ENCODE assay signal across 31 mouse cellular contexts in genomic region chr7:128678546-128678945, GRCm38 (mm10).
"Had no signal": no experiment of that assay in that cellular context is flagged by ENCODE, and none has a peak within 500 bp of the region (broad histone marks: within the 10 kb centered on the region; RNA-seq: fewer than 3 reads in every experiment).

No protein-coding gene starts in this region.

- H3K4me1 ChIP-seq: heart, embryonic 12.5 days; heart, embryonic 13.5 days; heart, embryonic 15.5 days; intestine, embryonic 15.5 days; kidney, embryonic 15.5 days had no signal

- H3K9ac ChIP-seq: heart, embryonic 12.5 days; heart, embryonic 13.5 days; heart, embryonic 15.5 days; hindbrain, embryonic 12.5 days; hindbrain, embryonic 13.5 days; hindbrain, embryonic 14.5 days; hindbrain, embryonic 15.5 days; intestine, embryonic 15.5 days; kidney, embryonic 15.5 days had no signal

- H3K4me3 ChIP-seq: heart, embryonic 10.5 days; heart, embryonic 12.5 days; heart, embryonic 13.5 days; heart, embryonic 15.5 days; hindbrain, embryonic 10.5 days; hindbrain, embryonic 12.5 days; hindbrain, embryonic 13.5 days; hindbrain, embryonic 15.5 days; intestine, embryonic 15.5 days; kidney, embryonic 15.5 days; layer of hippocampus, adult 2 months; left cerebral cortex, adult 2 months had no signal

- DNase-seq: heart, postnatal 10 days; heart, postnatal 14 days; heart, postnatal 36 days; heart, postnatal 4 days; kidney, adult 11 months; kidney, adult 18-20 months; kidney, postnatal 10 days; kidney, postnatal 25 days; kidney, postnatal 4 days; layer of hippocampus, adult 9-11 months; layer of hippocampus, postnatal 36 days had no signal

- H3K36me3 ChIP-seq: intestine, embryonic 15.5 days had no signal

- ATAC-seq: hindbrain, embryonic 16.5 days; hindbrain, postnatal 0 days; inflammation-experienced regulatory T-cells, adult 6 months; intestine, embryonic 15.5 days; intestine, embryonic 16.5 days; intestine, postnatal 0 days had no signal

- H3K27ac ChIP-seq: heart, embryonic 10.5 days; heart, embryonic 13.5 days; heart, embryonic 15.5 days; hindbrain, embryonic 10.5 days; hindbrain, embryonic 12.5 days; hindbrain, embryonic 13.5 days; hindbrain, embryonic 14.5 days; hindbrain, embryonic 15.5 days; hindbrain, postnatal 0 days; intestine, embryonic 15.5 days; kidney, embryonic 15.5 days; kidney, postnatal 0 days; layer of hippocampus, adult 2 months; left cerebral cortex, adult 2 months had no signal

- H3K4me2 ChIP-seq: heart, embryonic 11.5 days; heart, embryonic 12.5 days; heart, embryonic 13.5 days; heart, embryonic 15.5 days; hindbrain, embryonic 12.5 days; hindbrain, embryonic 13.5 days; hindbrain, embryonic 14.5 days; hindbrain, embryonic 15.5 days; intestine, embryonic 15.5 days; kidney, embryonic 15.5 days had no signal

- H3K9me3 ChIP-seq: heart, embryonic 10.5 days; heart, embryonic 13.5 days; heart, embryonic 15.5 days; hindbrain, embryonic 10.5 days; hindbrain, embryonic 12.5 days; hindbrain, embryonic 13.5 days; hindbrain, embryonic 15.5 days; intestine, embryonic 15.5 days; kidney, embryonic 15.5 days had no signal

- H3K27me3 ChIP-seq: heart, embryonic 12.5 days; heart, embryonic 13.5 days; heart, embryonic 15.5 days; hindbrain, embryonic 12.5 days; hindbrain, embryonic 13.5 days; hindbrain, embryonic 15.5 days; intestine, embryonic 15.5 days; kidney, embryonic 15.5 days had no signal
